Mouse (Mus musculus): ENCODE measurements around the gene Slc22a23. TPM values are rescaled to one million over a fixed set of nuclear protein-coding genes. Genes with fewer than 3 reads are reported as not detected.
A peak's percentile ranks its signal among the peaks of the same experiment; 100 is the strongest.

Slc22a23 gene
- polyA plus RNA-seq, 1 experiment from 2014 or later, result 28.0 TPM

GRCm38 (mm10) chr13:34212735-34213212, 132.2 kb downstream of the Slc22a23 start:
- H3K27me3 ChIP-seq (ENCODE audit: control insufficient read depth, insufficient read depth, low read length), result no peaks in the 10 kb centered on the region
- no peaks in the 10 kb centered on the region for H3K4me1 ChIP-seq (ENCODE audit: control insufficient read depth, insufficient read depth, low read length)
- no peak overlapping the region for H3K9ac ChIP-seq (replicated peaks; ENCODE audit: low read length)
- no peak overlapping the region for H3K27ac ChIP-seq (replicated peaks; ENCODE audit: low read depth, low read length)
- ATAC-seq (ENCODE audit: low FRiP score, low TSS enrichment) (no peak), DNase-seq (no peak)
- H3K36me3 ChIP-seq (ENCODE audit: control insufficient read depth, insufficient read depth, low read length), result 0 out of 2 replicates have a peak, but pooled peaks cover 3% of the 10 kb centered on the region
- H3K4me3 ChIP-seq (replicated peaks; ENCODE audit: low read depth, low read length), result no peak overlapping the region
- H3K9me3 ChIP-seq (ENCODE audit: control insufficient read depth, low read length), result no peaks in the 10 kb centered on the region
- no peak overlapping the region for H3K4me2 ChIP-seq (ENCODE audit: low read length)
- WGBS, result 81% methylated on average over 10 of the region's 10 CpGs

- Histone ChIP-seq H3K4me2 (ENCODE audit: low read length) (no peak overlapping the region), H3K27ac (replicated peaks; ENCODE audit: low read depth, low read length) (no peak overlapping the region), H3K4me1 (ENCODE audit: control insufficient read depth, insufficient read depth, low read length) (no peaks in the 10 kb centered on the region), H3K27me3 (ENCODE audit: control insufficient read depth, insufficient read depth, low read length) (no peaks in the 10 kb centered on the region), H3K9me3 (ENCODE audit: control insufficient read depth, low read length) (no peaks in the 10 kb centered on the region), H3K4me3 (replicated peaks; ENCODE audit: low read depth, low read length) (no peak overlapping the region), H3K36me3 (ENCODE audit: control insufficient read depth, insufficient read depth, low read length) (0 out of 2 replicates have a peak, but pooled peaks cover 3% of the 10 kb centered on the region), H3K9ac (replicated peaks; ENCODE audit: low read length) (no peak overlapping the region)
- 76% methylated on average over 4 of the region's 4 CpGs for WGBS
- no peak for ATAC-seq (ENCODE audit: low FRiP score, low TSS enrichment)
- no peak for DNase-seq
These were observed 133.7 kb downstream of the Slc22a23 start for GRCm38 (mm10) chr13:34211261-34211775.

- Histone ChIP-seq H3K4me1 (ENCODE audit: control insufficient read depth, insufficient read depth, low read length) (no peaks in the 10 kb centered on the region), H3K4me2 (ENCODE audit: low read length) (no peak overlapping the region), H3K9me3 (ENCODE audit: control insufficient read depth, low read length) (no peaks in the 10 kb centered on the region), H3K36me3 (ENCODE audit: control insufficient read depth, insufficient read depth, low read length) (peaks cover 13% of the 10 kb centered on the region), H3K9ac (replicated peaks; ENCODE audit: low read length) (no peak overlapping the region), H3K27ac (replicated peaks; ENCODE audit: low read depth, low read length) (no peak overlapping the region), H3K27me3 (ENCODE audit: control insufficient read depth, insufficient read depth, low read length) (no peaks in the 10 kb centered on the region), H3K4me3 (replicated peaks; ENCODE audit: low read depth, low read length) (no peak overlapping the region)
- DNase-seq, result no peak
- WGBS, result 77% methylated on average over 6 of the region's 6 CpGs
- no peak for ATAC-seq (ENCODE audit: low FRiP score, low TSS enrichment)
These were observed 137.1 kb downstream of the Slc22a23 start for GRCm38 (mm10) chr13:34207714-34208470.

- no peaks in the 10 kb centered on the region for H3K4me1 ChIP-seq (ENCODE audit: control insufficient read depth, insufficient read depth, low read length)
- no peak overlapping the region for H3K9ac ChIP-seq (replicated peaks; ENCODE audit: low read length)
- H3K4me3 ChIP-seq (replicated peaks; ENCODE audit: low read depth, low read length), result no peak overlapping the region
- DNase-seq (no peak), ATAC-seq (ENCODE audit: low FRiP score, low TSS enrichment) (no peak)
- 95% methylated on average over 3 of the region's 3 CpGs for WGBS
- H3K27me3 ChIP-seq (ENCODE audit: control insufficient read depth, insufficient read depth, low read length), result no peaks in the 10 kb centered on the region
- H3K36me3 ChIP-seq (ENCODE audit: control insufficient read depth, insufficient read depth, low read length), result peaks cover 18% of the 10 kb centered on the region
- H3K9me3 ChIP-seq (ENCODE audit: control insufficient read depth, low read length), result no peaks in the 10 kb centered on the region
- H3K4me2 ChIP-seq (ENCODE audit: low read length), result no peak overlapping the region
- no peak overlapping the region for H3K27ac ChIP-seq (replicated peaks; ENCODE audit: low read depth, low read length)
These were observed 139.8 kb downstream of the Slc22a23 start for GRCm38 (mm10) chr13:34205216-34205615.

- H3K27ac ChIP-seq (replicated peaks; ENCODE audit: low read depth, low read length), result no peak overlapping the region
- H3K4me2 ChIP-seq (ENCODE audit: low read length), result no peak overlapping the region
- H3K36me3 ChIP-seq (ENCODE audit: control insufficient read depth, insufficient read depth, low read length), result peaks cover 63% of the 10 kb centered on the region
- no peak for DNase-seq
- H3K4me1 ChIP-seq (ENCODE audit: control insufficient read depth, insufficient read depth, low read length), result 0 out of 2 replicates have a peak, but pooled peaks cover 6% of the 10 kb centered on the region
- no peak overlapping the region for H3K9ac ChIP-seq (replicated peaks; ENCODE audit: low read length)
- H3K4me3 ChIP-seq (replicated peaks; ENCODE audit: low read depth, low read length), result no peak overlapping the region
- H3K27me3 ChIP-seq (ENCODE audit: control insufficient read depth, insufficient read depth, low read length), result no peaks in the 10 kb centered on the region
- H3K9me3 ChIP-seq (ENCODE audit: control insufficient read depth, low read length), result no peaks in the 10 kb centered on the region
- 100% methylated on average over 1 of the region's 1 CpGs for WGBS
- ATAC-seq (ENCODE audit: low FRiP score, low TSS enrichment), result no peak
These were observed 149.3 kb downstream of the Slc22a23 start for GRCm38 (mm10) chr13:34195676-34196075.

GRCm38 (mm10) chr13:34193384-34193783, 151.6 kb downstream of the Slc22a23 start:
- no peak for ATAC-seq (ENCODE audit: low FRiP score, low TSS enrichment)
- Histone ChIP-seq H3K36me3 (ENCODE audit: control insufficient read depth, insufficient read depth, low read length) (peaks cover 69% of the 10 kb centered on the region), H3K9ac (replicated peaks; ENCODE audit: low read length) (no peak overlapping the region), H3K9me3 (ENCODE audit: control insufficient read depth, low read length) (no peaks in the 10 kb centered on the region), H3K4me2 (ENCODE audit: low read length) (no peak overlapping the region), H3K4me1 (ENCODE audit: control insufficient read depth, insufficient read depth, low read length) (0 out of 2 replicates have a peak, but pooled peaks cover 6% of the 10 kb centered on the region), H3K27me3 (ENCODE audit: control insufficient read depth, insufficient read depth, low read length) (no peaks in the 10 kb centered on the region), H3K27ac (replicated peaks; ENCODE audit: low read depth, low read length) (no peak overlapping the region), H3K4me3 (replicated peaks; ENCODE audit: low read depth, low read length) (no peak overlapping the region)
- DNase-seq, result peak; percentile 35
- 43% methylated on average over 8 of the region's 8 CpGs for WGBS

- Histone ChIP-seq H3K36me3 (ENCODE audit: control insufficient read depth, insufficient read depth, low read length) (peaks cover 64% of the 10 kb centered on the region), H3K4me2 (ENCODE audit: low read length) (no peak overlapping the region), H3K4me3 (replicated peaks; ENCODE audit: low read depth, low read length) (no peak overlapping the region), H3K4me1 (ENCODE audit: control insufficient read depth, insufficient read depth, low read length) (0 out of 2 replicates have a peak, but pooled peaks cover 6% of the 10 kb centered on the region), H3K9me3 (ENCODE audit: control insufficient read depth, low read length) (no peaks in the 10 kb centered on the region), H3K9ac (replicated peaks; ENCODE audit: low read length) (no peak overlapping the region), H3K27me3 (ENCODE audit: control insufficient read depth, insufficient read depth, low read length) (no peaks in the 10 kb centered on the region), H3K27ac (replicated peaks; ENCODE audit: low read depth, low read length) (no peak overlapping the region)
- peak; percentile 49 for DNase-seq
- 54% methylated on average over 8 of the region's 8 CpGs for WGBS
- ATAC-seq (ENCODE audit: low FRiP score, low TSS enrichment), result peak; percentile 73
These were observed 152.4 kb downstream of the Slc22a23 start for GRCm38 (mm10) chr13:34192414-34193191.

- 12% methylated on average over 5 of the region's 5 CpGs for WGBS
- no peak overlapping the region for H3K27ac ChIP-seq (replicated peaks; ENCODE audit: low read depth, low read length)
- H3K4me1 ChIP-seq (ENCODE audit: control insufficient read depth, insufficient read depth, low read length), result no peaks in the 10 kb centered on the region
- no peaks in the 10 kb centered on the region for H3K9me3 ChIP-seq (ENCODE audit: control insufficient read depth, low read length)
- peaks cover 47% of the 10 kb centered on the region for H3K36me3 ChIP-seq (ENCODE audit: control insufficient read depth, insufficient read depth, low read length)
- H3K4me3 ChIP-seq (replicated peaks; ENCODE audit: low read depth, low read length), result no peak overlapping the region
- DNase-seq, result peak; percentile 91
- ATAC-seq (ENCODE audit: low FRiP score, low TSS enrichment), result peak; percentile 86; the same call in 1 of the 2 replicates
- H3K9ac ChIP-seq (replicated peaks; ENCODE audit: low read length), result no peak overlapping the region
- H3K4me2 ChIP-seq (ENCODE audit: low read length), result no peak overlapping the region
- H3K27me3 ChIP-seq (ENCODE audit: control insufficient read depth, insufficient read depth, low read length), result no peaks in the 10 kb centered on the region
These were observed 157.4 kb downstream of the Slc22a23 start for GRCm38 (mm10) chr13:34187571-34187970.

All from midbrain, embryonic 14.5 days (tissue).